ENCODE assay signal across 17 mouse cellular contexts in the genomic region with DNA sequence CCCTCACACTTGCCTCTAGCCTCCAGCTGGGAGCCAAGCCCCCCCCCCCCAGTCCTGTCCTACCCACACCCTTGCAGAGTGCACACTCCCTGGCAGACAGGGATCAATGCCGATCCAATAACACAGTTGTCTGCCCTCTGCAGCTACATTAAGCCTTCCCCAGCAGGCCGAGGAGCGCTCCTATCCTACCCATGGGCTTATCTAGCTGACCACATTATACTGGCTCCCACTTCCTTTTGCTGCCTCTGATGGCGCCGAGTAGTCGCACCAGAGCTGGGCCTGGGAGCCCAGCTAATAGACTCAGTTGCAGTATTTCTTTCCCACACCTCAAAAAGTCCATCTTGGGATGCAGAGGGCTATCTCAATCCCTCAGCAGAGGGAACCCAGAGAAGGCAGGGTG. TPM values are rescaled to one million over a fixed set of nuclear protein-coding genes. Genes with fewer than 3 reads are reported as not detected.
A peak's percentile ranks its signal among the peaks of the same experiment; 100 is the strongest.
DNase-seq lines count a peak whose midpoint lies in the region; ATAC-seq lines count a peak whose summit lies in the region.
"Had no signal": no experiment of that assay in that cellular context is flagged by ENCODE, and none has a peak within 500 bp of the region (broad histone marks: within the 10 kb centered on the region; RNA-seq: fewer than 3 reads in every experiment).

No protein-coding gene starts in this region.

- H3K9me3 ChIP-seq in forebrain, embryonic 16.5 days (ENCODE audit: control insufficient read depth, low read length), result no peaks in the 10 kb centered on the region
- H3K9me3 ChIP-seq in neural tube, embryonic 12.5 days, result no peaks in the 10 kb centered on the region
- H3K9me3 ChIP-seq: embryonic facial prominence, embryonic 13.5 days; heart, embryonic 10.5 days had no signal

- 78% methylated on average over 6 of the region's 6 CpGs for WGBS in forebrain, embryonic 16.5 days
- WGBS in neural tube, embryonic 12.5 days, result 81% methylated on average over 6 of the region's 6 CpGs

- no peak for DNase-seq in thymus, postnatal 10 days (ENCODE audit: low spot score in 2 of 2)
- DNase-seq in gastrocnemius, postnatal 4 days (ENCODE audit: low spot score in 2 of 2), result no peak
- DNase-seq in embryo, embryonic 10.5 days (ENCODE audit: low spot score), result no peak
- DNase-seq: cerebellum, adult 9-10 months; gastrocnemius, postnatal 10 days; heart, postnatal 36 days; kidney, adult 2 months; liver; lung, adult 2 months had no signal

- peak overlapping the region; percentile 96 for H3K4me3 ChIP-seq in forebrain, embryonic 16.5 days (replicated peaks; ENCODE audit: low read length)
- peak overlapping the region; percentile 85 for H3K4me3 ChIP-seq in neural tube, embryonic 12.5 days
- H3K4me3 ChIP-seq: embryonic facial prominence, embryonic 13.5 days; heart, embryonic 10.5 days had no signal

- H3K9ac ChIP-seq in forebrain, embryonic 16.5 days (replicated peaks; ENCODE audit: low read depth, low read length), result no peak overlapping the region
- peak overlapping the region; percentile 99 for H3K9ac ChIP-seq in neural tube, embryonic 12.5 days
- H3K9ac ChIP-seq: embryonic facial prominence, embryonic 13.5 days had no signal

- peak; percentile 55 for ATAC-seq in common myeloid progenitor, adult 5-6 weeks (replicated peaks; ENCODE audit: low read depth, poor library complexity, severe bottlenecking)
- no peak for ATAC-seq in forebrain, embryonic 16.5 days
- ATAC-seq in megakaryocyte progenitor cell, adult 5-6 weeks (replicated peaks; ENCODE audit: poor library complexity), result peak; percentile 24; the same call in 1 of the 2 replicates
- ATAC-seq in neural tube, embryonic 12.5 days (ENCODE audit: low FRiP score, low read depth), result no peak

- peaks cover 61% of the 10 kb centered on the region for H3K4me1 ChIP-seq in forebrain, embryonic 16.5 days (replicated peaks; ENCODE audit: control insufficient read depth, insufficient read depth, low read length)
- H3K4me1 ChIP-seq in neural tube, embryonic 12.5 days, result peaks cover 65% of the 10 kb centered on the region

- H3K27ac ChIP-seq in forebrain, embryonic 16.5 days (ENCODE audit: low read length), result no peak overlapping the region
- no peak overlapping the region for H3K27ac ChIP-seq in neural tube, embryonic 12.5 days
- H3K27ac ChIP-seq: embryonic facial prominence, embryonic 13.5 days; heart, embryonic 10.5 days had no signal

- H3K27me3 ChIP-seq in forebrain, embryonic 16.5 days (replicated peaks; ENCODE audit: control insufficient read depth, insufficient read depth, low read length), result no peaks in the 10 kb centered on the region
- H3K27me3 ChIP-seq in neural tube, embryonic 12.5 days (replicated peaks), result peaks cover 11% of the 10 kb centered on the region; the same call in 1 of the 2 replicates

- H3K36me3 ChIP-seq in forebrain, embryonic 16.5 days (ENCODE audit: control insufficient read depth, insufficient read depth), result peaks cover 3% of the 10 kb centered on the region; the same call in 1 of the 2 replicates
- peaks cover 37% of the 10 kb centered on the region for H3K36me3 ChIP-seq in neural tube, embryonic 12.5 days
- H3K36me3 ChIP-seq: embryonic facial prominence, embryonic 13.5 days; heart, embryonic 10.5 days had no signal

- peak overlapping the region; percentile 92 for H3K4me2 ChIP-seq in forebrain, embryonic 16.5 days (ENCODE audit: low read length)
- peak overlapping the region; percentile 78 for H3K4me2 ChIP-seq in neural tube, embryonic 12.5 days (replicated peaks)
- H3K4me2 ChIP-seq: embryonic facial prominence, embryonic 13.5 days had no signal

RNA-seq across cellular contexts. Expression of a gene that starts 4.1 kb away (rescaled TPM):
- total RNA-seq in common myeloid progenitor, adult 5-6 weeks (2017), result not detected in 2 replicates
- 16.9 and 17.2 TPM in 2 replicates for polyA plus RNA-seq in forebrain, embryonic 16.5 days (2015; fragmentation: Nextera tagmentation; extraction: Ambion mirVana)
- total RNA-seq in megakaryocyte progenitor cell, adult 5-6 weeks (2015), result not detected in 2 replicates
- total RNA-seq in megakaryocyte progenitor cell, adult 5-6 weeks (2017), result not detected in 2 replicates
- 34.5 and 35.4 TPM in 2 replicates for polyA plus RNA-seq in neural tube, embryonic 12.5 days (2016; fragmentation: Nextera tagmentation; extraction: Ambion mirVana)
- total RNA-seq in gastrocnemius, postnatal 4 days (2021), result not detected
- total RNA-seq: gastrocnemius, postnatal 10 days; heart, postnatal 36 days; megakaryocyte, adult 5-6 weeks had no signal
- polyA plus RNA-seq: heart, embryonic 10.5 days; kidney, adult 2 months; large intestine, adult 2 months; lung, adult 2 months had no signal

RNA-seq across cellular contexts. Expression of a gene that starts 19.9 kb away (rescaled TPM):
- 9.8 and 13.2 TPM in 2 replicates for total RNA-seq in common myeloid progenitor, adult 5-6 weeks (2017)
- polyA plus RNA-seq in forebrain, embryonic 16.5 days (2015; fragmentation: Nextera tagmentation; extraction: Ambion mirVana), result 11.4 and 13.6 TPM in 2 replicates
- total RNA-seq in megakaryocyte progenitor cell, adult 5-6 weeks (2015), result 1.2 and 1.3 TPM in 2 replicates
- total RNA-seq in megakaryocyte progenitor cell, adult 5-6 weeks (2017), result 2.2 and 12.2 TPM in 2 replicates
- 19.5 and 20.2 TPM in 2 replicates for polyA plus RNA-seq in neural tube, embryonic 12.5 days (2016; fragmentation: Nextera tagmentation; extraction: Ambion mirVana)
- 10 to 100 TPM; 13.4 to 14.8 TPM for total RNA-seq in gastrocnemius, postnatal 4 days (2021)

RNA-seq across cellular contexts. Expression of a gene that starts 57.9 kb away (rescaled TPM):
- total RNA-seq in common myeloid progenitor, adult 5-6 weeks (2017), result 1.2 TPM in 1 of 2 replicates, not detected in the other
- 1.3 and 1.5 TPM in 2 replicates for polyA plus RNA-seq in forebrain, embryonic 16.5 days (2015; fragmentation: Nextera tagmentation; extraction: Ambion mirVana)
- total RNA-seq in megakaryocyte progenitor cell, adult 5-6 weeks (2015), result not detected in 2 replicates
- 0.12 TPM in 1 of 2 replicates, not detected in the other for total RNA-seq in megakaryocyte progenitor cell, adult 5-6 weeks (2017)
- polyA plus RNA-seq in neural tube, embryonic 12.5 days (2016; fragmentation: Nextera tagmentation; extraction: Ambion mirVana), result 22.6 and 26.3 TPM in 2 replicates
- total RNA-seq in gastrocnemius, postnatal 4 days (2021), result 10 to 100 TPM; 18.4 to 21.9 TPM
- total RNA-seq: megakaryocyte, adult 5-6 weeks had no signal

Comparison
In these comparisons a context has a peak if more than half of its experiments do, and no peak if none do; other contexts are left out.
1. ATAC-seq: peak in common myeloid progenitor, adult 5-6 weeks (single experiment) and megakaryocyte progenitor cell, adult 5-6 weeks (single experiment); none in forebrain, embryonic 16.5 days (single experiment) and neural tube, embryonic 12.5 days (single experiment).